Mouse (Mus musculus) MEL (cell line): ENCODE data around the gene Spem2. TPM values are rescaled to one million over a fixed set of nuclear protein-coding genes. Genes with fewer than 3 reads are reported as not detected.

Experiments used
- DNase-seq: peaks from one replicate; pipeline ENCODE4 v3.0.0; 2011; ENCODE audit warnings: low read depth, low spot score
- H3K27ac ChIP-seq: 2 replicates; pipeline ENCODE4 v1.5.1; 2012; ENCODE audit warnings: low read depth, mild to moderate bottlenecking, control low read depth, low read length, moderate library complexity; ENCODE audit not compliant: control insufficient read depth
- H3K27me3 ChIP-seq, 2 experiments: fragments of 150-350 bp in 1 of 2; sonication (generic) in 1 of 2; 2 replicates each; pipeline ENCODE4 v1.6.1; 2012; ENCODE audit warnings: low read length in 2 of 2, mild to moderate bottlenecking in 2 of 2, improper control_type of control experiment in 1 of 2, moderate library complexity in 1 of 2; ENCODE audit not compliant: insufficient read depth in 2 of 2, control insufficient read depth in 1 of 2
- H3K36me3 ChIP-seq, 2 experiments: 2 replicates each; pipeline ENCODE4 v1.6.1; 2012 to 2014; ENCODE audit warnings: low read length in 2 of 2, improper control_type of control experiment in 1 of 2, inconsistent platforms in 1 of 2, mild to moderate bottlenecking in 1 of 2; ENCODE audit not compliant: insufficient read depth in 2 of 2, control insufficient read depth in 1 of 2
- H3K4me1 ChIP-seq, 2 experiments: fragments of 150-350 bp in 1 of 2; sonication (generic) in 1 of 2; 2 replicates each; pipeline ENCODE4 v1.6.1; 2012; ENCODE audit warnings: low read length in 2 of 2, improper control_type of control experiment in 1 of 2, mild to moderate bottlenecking in 1 of 2; ENCODE audit not compliant: insufficient read depth in 2 of 2, control insufficient read depth in 1 of 2
- H3K4me3 ChIP-seq, 2 experiments: fragments of 150-350 bp in 1 of 2; sonication (generic) in 1 of 2; 2 replicates each; pipeline ENCODE4 v1.5.1; 2012; ENCODE audit warnings: low read depth in 2 of 2, low read length in 2 of 2, mild to moderate bottlenecking in 2 of 2, moderate library complexity in 2 of 2, control low read depth in 1 of 2, improper control_type of control experiment in 1 of 2; ENCODE audit not compliant: control insufficient read depth in 1 of 2, insufficient read depth in 1 of 2
- H3K79me2 ChIP-seq: 2 replicates; pipeline ENCODE4 v1.6.1; 2012; ENCODE audit warnings: mild to moderate bottlenecking, low read length, moderate library complexity; ENCODE audit not compliant: control insufficient read depth, poor library complexity, insufficient read depth
- H3K9ac ChIP-seq: 2 replicates; pipeline ENCODE4 v1.6.1; 2012; ENCODE audit warnings: low read depth, mild to moderate bottlenecking, control low read depth, low read length, moderate library complexity; ENCODE audit not compliant: control insufficient read depth, poor library complexity, severe bottlenecking
- H3K9me3 ChIP-seq: fragments of 150-350 bp; sonication (generic); replicated peaks from 2 replicates; pipeline ENCODE4 v1.6.1; 2012; ENCODE audit warnings: mild to moderate bottlenecking, low read length, improper control_type of control experiment, moderate library complexity; ENCODE audit not compliant: insufficient read depth
- BHLHE40 ChIP-seq: IDR thresholded peaks from 2 replicates; pipeline ENCODE4 v1.6.1; 2012; ENCODE audit warnings: low read depth, mild to moderate bottlenecking, inconsistent platforms, low read length, improper control_type of control experiment, borderline replicate concordance
- CHD2 ChIP-seq: IDR thresholded peaks from 2 replicates; pipeline ENCODE4 v1.6.1; 2011; ENCODE audit warnings: low read length, improper control_type of control experiment
- CTCF ChIP-seq, 3 experiments: IDR thresholded peaks in 2 of 3; conservative IDR thresholded peaks in 1 of 3; 2 replicates each; pipeline ENCODE4 v1.5.1; 2011 to 2012; ENCODE audit warnings: low read length in 3 of 3, low read depth in 2 of 3, mild to moderate bottlenecking in 2 of 3, improper control_type of control experiment in 1 of 3, inconsistent platforms in 1 of 3, mixed read lengths in 1 of 3, moderate library complexity in 1 of 3; ENCODE audit not compliant: control insufficient read depth in 1 of 3, insufficient read depth in 1 of 3, poor library complexity in 1 of 3, severe bottlenecking in 1 of 3
- E2F4 ChIP-seq: IDR thresholded peaks from 2 replicates; pipeline ENCODE4 v1.6.1; 2011; ENCODE audit warnings: low read depth, low read length, improper control_type of control experiment, borderline replicate concordance
- ETS1 ChIP-seq: IDR thresholded peaks from 2 replicates; pipeline ENCODE4 v1.6.1; 2012; ENCODE audit warnings: low read depth, mild to moderate bottlenecking, inconsistent platforms, low read length, improper control_type of control experiment, moderate library complexity
- GATA1 ChIP-seq: IDR thresholded peaks from 2 replicates; pipeline ENCODE4 v1.6.1; 2011; ENCODE audit warnings: low read depth, low read length, improper control_type of control experiment
- HCFC1 ChIP-seq: IDR thresholded peaks from 2 replicates; pipeline ENCODE4 v1.6.1; 2012; ENCODE audit warnings: low read depth, mild to moderate bottlenecking, inconsistent platforms, low read length, improper control_type of control experiment, moderate library complexity
- JUND ChIP-seq: IDR thresholded peaks from 2 replicates; pipeline ENCODE4 v1.6.1; 2011; ENCODE audit warnings: low read depth, mild to moderate bottlenecking, improper control_type of control experiment, low read length
- MAX ChIP-seq: IDR thresholded peaks from 2 replicates; pipeline ENCODE4 v1.6.1; 2011; ENCODE audit warnings: low read length, improper control_type of control experiment
- MAZ ChIP-seq: IDR thresholded peaks from 2 replicates; pipeline ENCODE4 v1.6.1; 2012; ENCODE audit warnings: low read depth, mild to moderate bottlenecking, inconsistent platforms, low read length, improper control_type of control experiment
- MYB ChIP-seq: IDR thresholded peaks from 2 replicates; pipeline ENCODE4 v1.6.1; 2011; ENCODE audit warnings: mild to moderate bottlenecking, low read depth, low read length, improper control_type of control experiment
- MYC ChIP-seq: IDR thresholded peaks from 2 replicates; pipeline ENCODE4 v1.6.1; 2011; ENCODE audit warnings: low read depth, mild to moderate bottlenecking, low read length, improper control_type of control experiment, moderate library complexity
- NELFE ChIP-seq: IDR thresholded peaks from 2 replicates; pipeline ENCODE4 v1.6.1; 2011; ENCODE audit warnings: low read depth, low read length, improper control_type of control experiment
- NRF1 ChIP-seq: IDR thresholded peaks from 2 replicates; pipeline ENCODE4 v1.6.1; 2014; ENCODE audit warnings: low read depth, mild to moderate bottlenecking, inconsistent platforms, low read length, improper control_type of control experiment, moderate library complexity; ENCODE audit not compliant: poor library complexity, insufficient read depth, severe bottlenecking
- POLR2A ChIP-seq, 2 experiments: IDR thresholded peaks; 2 replicates each; pipeline ENCODE4 v1.6.1; 2011 to 2012; ENCODE audit warnings: low read length in 2 of 2, mild to moderate bottlenecking in 2 of 2, control low read depth in 1 of 2, improper control_type of control experiment in 1 of 2, low read depth in 1 of 2, moderate library complexity in 1 of 2; ENCODE audit not compliant: control insufficient read depth in 1 of 2, insufficient read depth in 1 of 2, poor library complexity in 1 of 2
- POLR2AphosphoS2 ChIP-seq: IDR thresholded peaks from 2 replicates; pipeline ENCODE4 v1.6.1; 2011; ENCODE audit warnings: low read length, improper control_type of control experiment
- POLR2AphosphoS5 ChIP-seq: IDR thresholded peaks from 2 replicates; pipeline ENCODE4 v1.6.1; 2012; ENCODE audit warnings: low read depth, borderline replicate concordance, mild to moderate bottlenecking, inconsistent platforms, low read length, moderate library complexity, mixed read lengths
- RCOR1 ChIP-seq: IDR thresholded peaks from 2 replicates; pipeline ENCODE4 v1.6.1; 2012; ENCODE audit warnings: low read depth, mild to moderate bottlenecking, inconsistent platforms, low read length, improper control_type of control experiment
- SIN3A ChIP-seq: IDR thresholded peaks from 2 replicates; pipeline ENCODE4 v1.6.1; 2012; ENCODE audit warnings: low read length, improper control_type of control experiment, inconsistent platforms
- SMC3 ChIP-seq: IDR thresholded peaks from 2 replicates; pipeline ENCODE4 v1.6.1; 2011; ENCODE audit warnings: low read depth, low read length, improper control_type of control experiment
- TBP ChIP-seq: IDR thresholded peaks from 2 replicates; pipeline ENCODE4 v1.8.0; 2011; ENCODE audit warnings: low read depth, low read length, improper control_type of control experiment
- TCF12 ChIP-seq: IDR thresholded peaks from 2 replicates; pipeline ENCODE4 v1.6.1; 2014; ENCODE audit warnings: low read depth, mild to moderate bottlenecking, inconsistent platforms, low read length, improper control_type of control experiment, moderate library complexity
- UBTF ChIP-seq: IDR thresholded peaks from 2 replicates; pipeline ENCODE4 v1.6.1; 2012; ENCODE audit warnings: low read depth, mild to moderate bottlenecking, inconsistent platforms, low read length, improper control_type of control experiment, moderate library complexity, borderline replicate concordance; ENCODE audit not compliant: insufficient read depth
- USF1 ChIP-seq: IDR thresholded peaks from 2 replicates; pipeline ENCODE4 v1.6.1; 2014; ENCODE audit warnings: low read depth, mild to moderate bottlenecking, inconsistent platforms, low read length, improper control_type of control experiment, moderate library complexity
- USF2 ChIP-seq, 2 experiments: IDR thresholded peaks; 2 replicates each; pipeline ENCODE4 v1.6.1; 2011 to 2012; ENCODE audit warnings: improper control_type of control experiment in 2 of 2, low read length in 2 of 2, borderline replicate concordance in 1 of 2, inconsistent platforms in 1 of 2, low read depth in 1 of 2, mild to moderate bottlenecking in 1 of 2; ENCODE audit not compliant: insufficient read depth in 1 of 2
- ZMIZ1 ChIP-seq: IDR thresholded peaks from 2 replicates; pipeline ENCODE4 v1.6.1; 2012; ENCODE audit warnings: low read depth, mild to moderate bottlenecking, inconsistent platforms, low read length, improper control_type of control experiment, moderate library complexity
- ZNF384 ChIP-seq: IDR thresholded peaks from 2 replicates; pipeline ENCODE4 v1.6.1; 2012; ENCODE audit warnings: low read depth, mild to moderate bottlenecking, inconsistent platforms, low read length, improper control_type of control experiment
- polyA plus RNA-seq, 2 experiments: library from polyadenylated mRNA; stranded (reverse) in 1 of 2; unstranded in 1 of 2; fragments of >175 nt in 1 of 2; fragments of >200 nt in 1 of 2; gene quantifications; 2 replicates each; pipeline versions ENCODE4 v1.2.1 to v1.2.4; 2012; ENCODE audit warnings: low replicate concordance in 2 of 2, low read depth in 1 of 2; ENCODE audit not compliant: insufficient read length in 2 of 2, insufficient read depth in 1 of 2, missing spikeins in 1 of 2
- total RNA-seq: library from RNA; depleted of rRNA; stranded (reverse); fragments of 300-350 nt; gene quantifications from 2 replicates; pipeline ENCODE4 v1.2.3, GENCODE M21; 2012

The Spem2 gene
- total and polyA plus RNA-seq, 3 experiments, result not detected

DNA sequence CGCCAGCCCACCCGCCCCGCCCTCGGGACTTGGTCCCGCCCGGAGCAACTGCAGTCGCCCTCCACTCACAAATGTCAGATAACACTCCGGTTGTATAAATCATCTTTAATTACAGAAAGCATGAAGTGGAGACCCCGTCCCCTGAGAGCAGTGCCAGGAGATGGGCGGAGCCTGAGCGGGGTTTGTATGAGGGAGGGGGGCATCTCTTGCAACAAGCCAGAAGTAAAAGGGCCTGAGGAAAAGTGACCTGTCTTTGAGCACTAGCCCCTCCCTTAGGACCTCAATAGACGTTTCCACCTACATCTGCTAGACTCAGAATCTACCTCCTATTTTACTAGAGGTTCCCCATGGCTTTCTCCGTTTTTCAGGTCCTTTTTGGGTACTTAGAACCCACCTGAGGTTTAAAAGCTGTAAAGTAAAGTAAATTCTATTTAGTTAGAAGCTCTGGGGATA lies 22.3 kb downstream of the Spem2 start:
- Histone ChIP-seq H3K9ac (0 out of 2 replicates have a peak overlapping the region, but pooled peaks have one; percentile 31), H3K79me2 (peaks cover 3% of the 10 kb centered on the region; the same call in 1 of the 2 replicates), H3K27ac (no peak overlapping the region)
- TF ChIP-seq USF1 (no peak), USF2 (IDR thresholded peaks at IDR 0.05; ENCODE audit: borderline replicate concordance in 1 of 2, insufficient read depth in 1 of 2, low read depth in 1 of 2, low read length in 2 of 2) (no peak), NRF1 (no peak), MYC (no peak), GATA1 (no peak)
- TF ChIP-seq, all 39 proteins: peak for 0
- no peak for DNase-seq
- peaks cover 0 to 11% of the 10 kb centered on the region in 2 experiments; a peak in 2 of 4 replicates for H3K36me3 ChIP-seq
- no peaks in the 10 kb centered on the region for H3K9me3 ChIP-seq
- peaks cover 5 to 10% of the 10 kb centered on the region in 2 experiments for H3K4me1 ChIP-seq
- H3K27me3 ChIP-seq, result no peaks in the 10 kb centered on the region
- H3K4me3 ChIP-seq, result peak overlapping the region; percentile 69 to 88

DNA sequence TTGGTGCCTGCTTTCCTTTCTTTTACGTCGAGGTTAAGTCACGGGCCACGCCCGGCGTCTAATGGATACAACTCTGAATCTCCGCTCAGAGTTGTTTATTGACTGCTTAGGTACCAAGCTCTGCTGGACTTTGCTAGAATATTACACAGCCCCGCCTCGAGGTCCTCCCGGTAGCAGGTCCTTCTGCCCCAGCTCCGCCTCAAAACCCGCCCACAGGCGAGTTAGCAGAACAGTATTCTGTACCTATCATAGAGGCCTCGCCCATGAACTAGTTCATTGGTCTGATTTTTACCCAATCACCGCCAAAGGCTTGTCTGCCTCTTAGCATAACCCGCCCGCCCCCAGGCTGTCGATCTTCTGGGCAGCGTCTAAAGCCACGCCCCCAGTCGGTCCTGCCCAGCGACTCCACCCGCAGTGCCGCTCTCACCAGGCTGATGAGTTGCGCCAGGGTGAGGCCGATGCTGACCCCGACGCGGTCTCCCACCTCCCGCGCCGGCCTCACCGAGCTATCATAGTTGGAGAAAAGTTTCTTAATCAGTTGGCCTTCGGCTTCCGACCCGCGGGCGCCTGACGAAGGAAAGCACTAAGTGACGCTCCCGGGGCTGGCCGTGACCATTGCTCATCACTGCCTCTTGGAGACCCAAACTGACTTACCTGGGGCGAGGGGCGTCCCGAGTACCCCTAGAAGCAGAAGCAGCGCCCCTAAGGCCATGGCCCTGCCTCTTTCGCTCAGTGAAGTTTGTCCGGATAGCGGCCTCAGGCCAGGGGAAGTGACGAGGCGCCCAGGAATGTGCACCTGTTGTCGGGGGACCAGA lies 22.9 kb downstream of the Spem2 start, which contains the start of gene Chrnb1:
Gene Chrnb1 (minus strand): TSS at position 776 of the 815 bp plus-strand sequence.
- H3K9me3 ChIP-seq, result no peaks in the 10 kb centered on the region
- peak within 1 kb of the TSS; percentile 66 for H3K9ac ChIP-seq
- no peaks in the 10 kb centered on the region for H3K27me3 ChIP-seq
- H3K27ac ChIP-seq, result no peak within 1 kb of the TSS; the same call in 1 of the 2 replicates
- H3K36me3 ChIP-seq, result peaks cover 0 to 11% of the 10 kb centered on the region in 2 experiments; a peak in 2 of 4 replicates
- DNase-seq, result peak; percentile 100
- peak within 1 kb of the TSS; percentile 69 to 88 for H3K4me3 ChIP-seq
- H3K79me2 ChIP-seq, result no peaks in the 10 kb centered on the region; the same call in 1 of the 2 replicates
- peaks cover 5 to 10% of the 10 kb centered on the region in 2 experiments for H3K4me1 ChIP-seq
- TF ChIP-seq ETS1 (no peak), POLR2AphosphoS2 (peak; percentile 88), POLR2A (IDR thresholded peaks at IDR 0.05; ENCODE audit: control insufficient read depth in 1 of 2, insufficient read depth in 1 of 2, low read depth in 1 of 2, low read length in 2 of 2, poor library complexity in 1 of 2) (peak; percentile 17 to 73; a peak in 3 of 4 replicates), USF2 (IDR thresholded peaks at IDR 0.05; ENCODE audit: borderline replicate concordance in 1 of 2, insufficient read depth in 1 of 2, low read depth in 1 of 2, low read length in 2 of 2) (no peak), SIN3A (no peak; the same call in none of the 2 replicates), ZMIZ1 (peak; percentile 52; the same call in 1 of the 2 replicates), CTCF (IDR thresholded peaks at IDR 0.05 in 2 of 3, conservative IDR thresholded peaks at IDR 0.05 in 1 of 3; ENCODE audit: control insufficient read depth in 1 of 3, insufficient read depth in 1 of 3, low read depth in 2 of 3, low read length in 3 of 3, poor library complexity in 1 of 3, severe bottlenecking in 1 of 3) (0 out of 6 replicates have a peak, but pooled peaks of 1 of the 3 experiments have one; percentile 10), USF1 (no peak), UBTF (no peak), MYC (0 out of 2 replicates have a peak, but pooled peaks have one; percentile 10), ZNF384 (no peak), HCFC1 (peak; percentile 32; the same call in 1 of the 2 replicates), POLR2AphosphoS5 (no peak), TCF12 (peak; percentile 33), MAZ (peak; percentile 35; the same call in 1 of the 2 replicates), SMC3 (0 out of 2 replicates have a peak, but pooled peaks have one; percentile 3), TBP (peak; percentile 78), CHD2 (no peak), MAX (0 out of 2 replicates have a peak, but pooled peaks have one; percentile 44), JUND (no peak), NELFE (peak; percentile 62; the same call in 1 of the 2 replicates), MYB (no peak), E2F4 (no peak), BHLHE40 (0 out of 2 replicates have a peak, but pooled peaks have one; percentile 23), RCOR1 (0 out of 2 replicates have a peak, but pooled peaks have one; percentile 6), GATA1 (no peak)
